Mouse (Mus musculus) midbrain, embryonic 10.5 days (tissue): ENCODE measurements around the gene R3hdm2. TPM values are rescaled to one million over a fixed set of nuclear protein-coding genes. Genes with fewer than 3 reads are reported as not detected.
A peak's percentile ranks its signal among the peaks of the same experiment; 100 is the strongest.

Experiments
- DNase-seq: peaks from one replicate; pipeline ENCODE4 v3.0.0-alpha.2; 2017; ENCODE audit warnings: low spot score
- H3K27ac ChIP-seq: fragments of 300-500 bp; sonication (generic); replicated peaks from 2 replicates; pipeline ENCODE4 v1.5.1; 2016; ENCODE audit warnings: mild to moderate bottlenecking
- H3K27me3 ChIP-seq: fragments of 300-500 bp; sonication (generic); 2 replicates; pipeline ENCODE4 v1.6.1; 2016; ENCODE audit warnings: low read depth, mild to moderate bottlenecking; ENCODE audit not compliant: poor library complexity, severe bottlenecking
- H3K36me3 ChIP-seq: fragments of 300-500 bp; sonication (generic); 2 replicates; pipeline ENCODE4 v1.6.1; 2016; ENCODE audit warnings: mild to moderate bottlenecking, moderate library complexity
- H3K4me1 ChIP-seq: fragments of 300-500 bp; sonication (generic); 2 replicates; pipeline ENCODE4 v1.6.1; 2016
- H3K4me3 ChIP-seq: fragments of 300-500 bp; sonication (generic); 2 replicates; pipeline ENCODE4 v1.5.1; 2016; ENCODE audit warnings: mild to moderate bottlenecking, moderate library complexity
- H3K9me3 ChIP-seq: fragments of 300-500 bp; sonication (generic); replicated peaks from 2 replicates; pipeline ENCODE4 v1.6.1; 2016; ENCODE audit warnings: mild to moderate bottlenecking
- WGBS: fragments of 180-500 bp; shearing (Covaris S2); methylation state at CpG from one replicate; pipeline ENCODE4 v1.1.7; 2016; 5-methylcytosine and 5-hydroxymethylcytosine counted together
- polyA plus RNA-seq: library from polyadenylated mRNA; unstranded; fragments of >200 nt; fragmentation: Nextera tagmentation; extraction: Ambion mirVana; gene quantifications from 2 replicates; pipeline ENCODE4 v1.2.1, GENCODE M21; 2016

The R3hdm2 gene
- polyA plus RNA-seq, result 29.6 and 34.5 TPM in 2 replicates

DNA sequence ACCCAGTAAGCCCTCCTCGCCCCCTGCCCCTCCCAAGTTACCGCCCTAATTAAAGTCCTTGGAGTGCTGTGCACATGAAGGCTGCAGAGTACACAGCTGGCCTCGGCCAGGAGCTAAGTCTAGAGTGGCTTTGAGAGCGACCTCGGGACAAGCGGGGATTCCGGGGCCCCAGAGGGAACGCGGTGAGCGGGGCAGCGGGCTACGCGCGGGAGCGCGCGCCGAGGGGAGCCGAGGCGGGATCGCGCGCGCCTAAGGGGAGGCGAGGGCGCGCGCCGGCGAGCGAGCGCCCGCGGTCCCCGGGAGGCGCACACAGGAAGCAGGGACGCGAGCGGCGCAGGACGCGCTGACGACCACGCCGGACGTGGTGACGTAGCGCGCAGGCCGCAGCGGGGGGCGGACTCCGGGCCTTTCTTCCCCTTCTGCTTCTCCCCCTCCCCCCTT lies at the start of gene R3hdm2:
R3hdm2 (plus strand) TSS at position 77 of the 441 bp plus-strand sequence.
- Histone ChIP-seq H3K27me3 (no peaks in the 10 kb centered on the region), H3K9me3 (no peaks in the 10 kb centered on the region), H3K27ac (peak within 1 kb of the TSS; percentile 94), H3K36me3 (no peaks in the 10 kb centered on the region), H3K4me3 (peak within 1 kb of the TSS; percentile 73), H3K4me1 (peaks cover 29% of the 10 kb centered on the region)
- DNase-seq, result peak; percentile 97
- WGBS, result under 1% methylated on average over 52 of the region's 53 CpGs

DNA sequence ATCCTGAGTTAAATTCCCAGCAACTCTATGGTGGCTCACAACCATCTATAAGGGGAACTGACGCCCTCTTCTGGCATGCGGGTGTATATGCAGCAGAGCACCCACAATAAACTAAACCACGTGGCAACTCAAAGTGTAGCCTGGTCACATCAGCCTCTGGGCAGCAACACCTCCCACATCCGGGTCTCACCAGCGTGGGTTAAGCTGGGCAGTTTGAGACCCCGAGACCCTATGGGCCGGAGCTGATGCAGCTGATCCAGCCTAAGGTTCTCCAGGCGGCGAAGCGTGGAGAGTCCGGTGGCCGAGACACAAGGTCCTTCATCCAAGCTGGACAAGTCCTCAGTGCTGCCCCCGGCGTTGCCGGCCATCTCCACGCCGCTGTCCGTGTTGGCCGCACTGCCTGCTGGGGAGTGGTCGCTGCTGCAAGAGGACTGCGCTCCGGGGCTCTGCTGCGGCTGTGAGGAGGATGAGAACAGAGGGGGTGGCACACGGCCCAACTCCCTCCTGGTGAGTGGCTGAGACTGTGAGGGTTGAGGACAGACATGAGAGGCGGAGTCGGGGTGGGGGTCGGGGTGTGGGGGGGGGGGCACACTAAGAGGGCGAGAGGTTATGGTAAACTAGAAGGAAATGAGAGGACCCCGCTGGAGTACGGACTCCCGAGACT lies 47.8 kb upstream of the R3hdm2 start:
- DNase-seq, result peak; percentile 52
- Histone ChIP-seq H3K27me3 (peaks cover 57% of the 10 kb centered on the region), H3K4me1 (peaks cover 6% of the 10 kb centered on the region), H3K27ac (peak overlapping the region; percentile 76), H3K36me3 (peaks cover 69% of the 10 kb centered on the region), H3K4me3 (peak overlapping the region; percentile 41), H3K9me3 (no peaks in the 10 kb centered on the region)
- WGBS, result 38% methylated on average over 31 of the region's 31 CpGs

DNA sequence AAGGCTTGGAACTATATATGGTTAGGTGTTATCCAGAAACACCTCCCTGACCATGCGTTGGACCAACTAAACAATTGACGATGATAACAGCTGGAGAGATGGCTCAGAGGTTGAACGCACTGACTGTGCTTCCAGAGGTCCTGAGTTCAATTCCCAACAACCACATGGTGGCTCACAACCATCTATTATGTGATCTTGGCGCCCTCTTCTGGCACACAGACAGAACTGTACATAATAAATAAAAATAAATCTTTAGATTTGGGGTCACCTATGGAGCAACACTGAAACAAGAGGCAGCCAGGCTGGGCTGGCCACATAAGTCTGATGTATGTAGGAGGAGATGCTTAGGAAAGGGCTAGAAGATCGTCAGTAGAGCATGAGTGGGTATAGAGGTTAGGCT lies 47.0 kb upstream of the R3hdm2 start:
- Histone ChIP-seq H3K27me3 (peaks cover 57% of the 10 kb centered on the region), H3K27ac (no peak overlapping the region), H3K36me3 (peaks cover 76% of the 10 kb centered on the region), H3K4me1 (peaks cover 6% of the 10 kb centered on the region), H3K9me3 (no peaks in the 10 kb centered on the region), H3K4me3 (no peak overlapping the region)
- WGBS, result 70% methylated on average over 5 of the region's 5 CpGs
- DNase-seq, result no peak

DNA sequence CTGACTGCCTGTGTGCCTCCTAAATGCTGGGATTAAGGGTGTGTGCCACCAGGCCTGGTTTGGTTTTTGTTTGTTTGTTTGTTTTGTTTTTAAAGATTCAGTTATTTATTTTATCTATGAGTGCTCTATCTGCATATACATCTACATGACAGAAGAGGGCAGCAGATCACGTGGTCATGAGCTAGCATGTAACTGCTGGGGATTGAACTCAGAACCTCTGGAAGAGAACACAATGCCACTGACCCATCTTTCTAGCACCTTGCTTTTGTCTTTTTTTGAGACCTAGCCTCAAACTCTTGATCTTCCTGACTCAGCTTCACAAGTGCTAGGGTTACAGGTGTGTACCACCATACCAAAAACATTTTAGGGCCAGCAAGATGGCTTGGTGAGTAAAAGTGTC lies 44.9 kb upstream of the R3hdm2 start:
- Histone ChIP-seq H3K9me3 (no peaks in the 10 kb centered on the region), H3K4me1 (peaks cover 27% of the 10 kb centered on the region), H3K27me3 (peaks cover 48% of the 10 kb centered on the region), H3K27ac (no peak overlapping the region), H3K36me3 (peaks cover 72% of the 10 kb centered on the region), H3K4me3 (no peak overlapping the region)
- DNase-seq, result no peak
- 62% methylated on average over 1 of the region's 1 CpGs for WGBS

DNA sequence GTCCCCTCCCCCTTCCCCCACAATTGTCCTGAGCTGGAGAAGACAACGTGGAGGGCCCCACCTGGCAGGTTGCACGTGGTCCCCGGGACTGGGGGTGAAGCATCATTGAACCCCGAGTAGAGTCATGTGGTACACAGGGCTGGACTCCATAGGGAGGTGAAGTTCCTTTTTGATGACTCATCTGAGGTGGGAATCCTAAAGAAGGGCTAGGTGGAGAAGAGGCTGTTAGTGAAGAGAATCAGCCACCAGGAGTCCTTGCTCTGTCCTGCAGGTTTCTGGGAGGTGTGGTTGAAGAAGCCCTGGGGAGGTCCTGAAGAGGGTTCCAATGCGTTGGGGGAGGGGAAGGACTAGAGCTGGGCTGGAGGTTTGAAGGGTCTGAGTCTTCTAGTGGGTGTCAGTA lies 43.2 kb upstream of the R3hdm2 start:
- Histone ChIP-seq H3K36me3 (peaks cover 55% of the 10 kb centered on the region), H3K4me1 (peaks cover 44% of the 10 kb centered on the region), H3K4me3 (no peak overlapping the region), H3K9me3 (no peaks in the 10 kb centered on the region), H3K27me3 (peaks cover 48% of the 10 kb centered on the region), H3K27ac (no peak overlapping the region)
- no peak for DNase-seq
- 73% methylated on average over 5 of the region's 5 CpGs for WGBS

GRCm38 (mm10) chr10:127337536-127338099 lies 42.5 kb upstream of the R3hdm2 start:
- Histone ChIP-seq H3K9me3 (no peaks in the 10 kb centered on the region), H3K4me1 (peaks cover 45% of the 10 kb centered on the region), H3K36me3 (peaks cover 48% of the 10 kb centered on the region), H3K4me3 (no peak overlapping the region), H3K27ac (no peak overlapping the region), H3K27me3 (peaks cover 49% of the 10 kb centered on the region)
- 88% methylated on average over 6 of the region's 6 CpGs for WGBS
- DNase-seq, result no peak

DNA sequence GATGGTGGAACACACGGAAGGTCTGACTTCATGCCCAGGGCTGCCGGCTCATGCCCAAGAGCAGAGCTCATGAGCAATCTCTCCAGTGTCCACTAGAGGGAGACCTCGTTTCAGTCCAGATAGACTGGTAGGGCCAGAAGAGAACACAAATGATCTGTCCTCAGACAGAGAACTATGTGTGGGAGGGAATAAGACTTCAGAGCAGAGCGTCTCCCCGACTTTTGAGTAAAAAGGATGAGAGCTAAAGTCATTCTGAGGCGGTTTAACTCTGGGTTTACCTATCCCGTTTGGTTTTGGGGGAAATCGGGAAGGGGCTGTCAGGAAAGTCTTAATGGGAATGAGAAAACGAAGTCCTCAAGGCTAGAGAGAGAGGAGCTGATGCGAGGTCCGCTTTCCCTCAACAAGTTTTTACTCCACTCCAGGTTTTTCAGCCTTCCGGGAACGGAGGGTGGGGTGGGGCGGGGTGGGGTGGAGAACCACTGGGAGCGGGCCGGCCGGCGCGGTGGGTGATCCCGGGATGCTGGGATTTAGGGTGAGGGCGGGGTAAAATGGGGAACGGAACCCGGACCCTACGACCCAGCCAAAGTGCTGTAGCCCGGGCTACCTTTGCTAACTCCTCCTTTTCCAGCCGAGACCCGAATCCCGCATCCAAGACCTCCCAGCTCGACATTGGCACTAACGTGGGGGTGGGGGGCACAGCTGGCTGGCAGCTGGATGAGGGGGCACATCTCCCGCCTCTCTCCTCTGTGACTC lies 41.0 kb upstream of the R3hdm2 start:
- peaks cover 49% of the 10 kb centered on the region for H3K27me3 ChIP-seq
- peaks cover 45% of the 10 kb centered on the region for H3K4me1 ChIP-seq
- H3K27ac ChIP-seq, result peak overlapping the region; percentile 94
- WGBS, result under 1% methylated on average over 31 of the region's 31 CpGs
- peak; percentile 89 for DNase-seq
- H3K4me3 ChIP-seq, result peak overlapping the region; percentile 64
- no peaks in the 10 kb centered on the region for H3K9me3 ChIP-seq
- H3K36me3 ChIP-seq, result peaks cover 36% of the 10 kb centered on the region

GRCm38 (mm10) chr10:127339683-127340576 lies 40.2 kb upstream of the R3hdm2 start:
- peak overlapping the region; percentile 64 for H3K4me3 ChIP-seq
- peaks cover 29% of the 10 kb centered on the region for H3K36me3 ChIP-seq
- H3K9me3 ChIP-seq, result no peaks in the 10 kb centered on the region
- H3K27me3 ChIP-seq, result peaks cover 49% of the 10 kb centered on the region
- under 1% methylated on average over 41 of the region's 42 CpGs for WGBS
- peak; percentile 84 for DNase-seq
- H3K4me1 ChIP-seq, result peaks cover 45% of the 10 kb centered on the region
- peak overlapping the region; percentile 94 for H3K27ac ChIP-seq

- under 1% methylated on average over 27 of the region's 27 CpGs for WGBS
- Histone ChIP-seq H3K27ac (peak overlapping the region; percentile 94), H3K4me1 (peaks cover 45% of the 10 kb centered on the region), H3K27me3 (peaks cover 49% of the 10 kb centered on the region), H3K9me3 (no peaks in the 10 kb centered on the region), H3K4me3 (peak overlapping the region; percentile 64), H3K36me3 (peaks cover 22% of the 10 kb centered on the region)
- DNase-seq, result peak; percentile 87
Observed at GRCm38 (mm10) chr10:127340577-127341359, 39.4 kb upstream of the R3hdm2 start.

GRCm38 (mm10) chr10:127341360-127341690 lies 38.8 kb upstream of the R3hdm2 start:
- Histone ChIP-seq H3K9me3 (no peaks in the 10 kb centered on the region), H3K36me3 (peaks cover 17% of the 10 kb centered on the region), H3K27ac (peak overlapping the region; percentile 94), H3K4me3 (peak overlapping the region; percentile 64), H3K4me1 (peaks cover 45% of the 10 kb centered on the region), H3K27me3 (peaks cover 49% of the 10 kb centered on the region)
- WGBS, result 0% methylated on average over 11 of the region's 11 CpGs
- peak; percentile 64 for DNase-seq

GRCm38 (mm10) chr10:127341891-127342639 lies 38.1 kb upstream of the R3hdm2 start, which contains the start of gene Gli1:
Gene Gli1, minus strand, starts transcription at chr10:127341974.
- H3K27ac ChIP-seq, result peak within 1 kb of the TSS; percentile 94

More at GRCm38 (mm10) chr10:127341891-127342639, 38.1 kb upstream of the R3hdm2 start, which contains the start of gene Gli1:
- Histone ChIP-seq H3K4me3 (peak within 1 kb of the TSS; percentile 64), H3K36me3 (peaks cover 9% of the 10 kb centered on the region), H3K27me3 (peaks cover 46% of the 10 kb centered on the region), H3K4me1 (peaks cover 45% of the 10 kb centered on the region), H3K9me3 (no peaks in the 10 kb centered on the region)
- peak; percentile 90 for DNase-seq
- under 1% methylated on average over 29 of the region's 29 CpGs for WGBS
